16 mouse cellular contexts compared by ENCODE assay signal in the genomic region with DNA sequence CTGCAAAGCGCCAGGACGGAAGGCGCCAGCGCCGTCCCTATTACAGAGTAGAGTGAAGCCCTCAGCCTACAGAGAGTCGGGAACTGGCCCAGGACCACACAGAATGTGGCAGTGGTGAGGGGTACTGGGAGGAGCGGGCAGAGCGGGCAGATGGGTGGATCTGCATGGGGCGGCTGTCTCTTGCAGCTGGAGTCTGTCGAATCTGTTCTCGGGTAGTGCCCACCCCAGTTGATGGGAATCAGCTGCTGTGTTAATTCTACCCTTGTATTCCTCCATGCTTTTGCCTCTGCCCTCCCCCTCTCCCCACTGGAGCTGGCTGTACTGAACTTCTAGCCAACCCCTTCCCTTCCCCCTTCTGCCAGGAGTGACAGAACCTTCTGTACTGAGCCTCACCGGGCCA. TPM values are rescaled to one million over a fixed set of nuclear protein-coding genes. Genes with fewer than 3 reads are reported as not detected.
DNase-seq lines count a peak whose midpoint lies in the region; ATAC-seq and TF ChIP-seq lines count a peak whose summit lies in the region.
"Had no signal": no experiment of that assay in that cellular context is flagged by ENCODE, and none has a peak within 500 bp of the region (broad histone marks: within the 10 kb centered on the region; RNA-seq: fewer than 3 reads in every experiment).

No protein-coding gene starts in this region.

- no peak overlapping the region for H3K4me3 ChIP-seq in kidney, postnatal 0 days (replicated peaks; ENCODE audit: low read depth, low read length)
- no peak overlapping the region for H3K4me3 ChIP-seq in forebrain, embryonic 16.5 days (replicated peaks; ENCODE audit: low read length)
- H3K4me3 ChIP-seq in liver, embryonic 11.5 days (ENCODE audit: low read depth, low read length) = no peak overlapping the region
- H3K4me3 ChIP-seq: heart, embryonic 13.5 days; left cerebral cortex, adult 2 months; liver, embryonic 13.5 days; stomach, embryonic 15.5 days had no signal

- no peak for ATAC-seq in kidney, postnatal 0 days (replicated peaks; ENCODE audit: low FRiP score, low read depth)
- peak; percentile 61 for ATAC-seq in forebrain, embryonic 16.5 days
- ATAC-seq in liver, embryonic 11.5 days (replicated peaks; ENCODE audit: low FRiP score) = no peak
- ATAC-seq: lung, postnatal 0 days had no signal

- peaks cover 24% of the 10 kb centered on the region for H3K4me1 ChIP-seq in kidney, postnatal 0 days (replicated peaks; ENCODE audit: insufficient read depth, low read length)
- H3K4me1 ChIP-seq in forebrain, embryonic 16.5 days (replicated peaks; ENCODE audit: control insufficient read depth, insufficient read depth, low read length) = peaks cover 9% of the 10 kb centered on the region
- peaks cover 18% of the 10 kb centered on the region for H3K4me1 ChIP-seq in liver, embryonic 11.5 days (replicated peaks; ENCODE audit: control insufficient read depth, insufficient read depth, low read length)

- 58% methylated on average over 12 of the region's 12 CpGs for WGBS in kidney, postnatal 0 days
- WGBS in forebrain, embryonic 16.5 days = 53% methylated on average over 12 of the region's 12 CpGs
- WGBS in liver, embryonic 11.5 days = 70% methylated on average over 12 of the region's 12 CpGs

- no peaks in the 10 kb centered on the region for H3K36me3 ChIP-seq in kidney, postnatal 0 days (ENCODE audit: insufficient read depth, low read length)
- H3K36me3 ChIP-seq in forebrain, embryonic 16.5 days (ENCODE audit: control insufficient read depth, insufficient read depth) = no peaks in the 10 kb centered on the region
- H3K36me3 ChIP-seq in liver, embryonic 11.5 days (ENCODE audit: control insufficient read depth, insufficient read depth, low read length) = no peaks in the 10 kb centered on the region
- H3K36me3 ChIP-seq: heart, embryonic 13.5 days; liver, embryonic 13.5 days; stomach, embryonic 15.5 days had no signal

- H3K4me2 ChIP-seq in kidney, postnatal 0 days (ENCODE audit: low read length) = no peak overlapping the region
- no peak overlapping the region for H3K4me2 ChIP-seq in forebrain, embryonic 16.5 days (ENCODE audit: low read length)
- no peak overlapping the region for H3K4me2 ChIP-seq in liver, embryonic 11.5 days
- H3K4me2 ChIP-seq: heart, embryonic 13.5 days; liver, embryonic 13.5 days; stomach, embryonic 15.5 days had no signal

- H3K27ac ChIP-seq in kidney, postnatal 0 days = no peak overlapping the region
- no peak overlapping the region for H3K27ac ChIP-seq in forebrain, embryonic 16.5 days (ENCODE audit: low read length)
- no peak overlapping the region for H3K27ac ChIP-seq in liver, embryonic 11.5 days (ENCODE audit: low read depth, low read length)
- H3K27ac ChIP-seq: heart, embryonic 13.5 days; left cerebral cortex, adult 2 months; liver, embryonic 13.5 days; stomach, embryonic 15.5 days had no signal

- DNase-seq in kidney, postnatal 0 days (ENCODE audit: low spot score) = peak; percentile 53
- DNase-seq in kidney, postnatal 25 days = no peak
- peak; percentile 33 to 43 for DNase-seq in right cerebral cortex, postnatal 10 days (ENCODE audit: low spot score in 2 of 2)
- no peak for DNase-seq in right cerebral cortex, postnatal 36 days (ENCODE audit: low spot score in 2 of 2)
- no peak for DNase-seq in frontal cortex, postnatal 25 days (ENCODE audit: low spot score in 2 of 2)
- no peak for DNase-seq in liver, embryonic 11.5 days (ENCODE audit: low spot score)
- DNase-seq: adrenal gland, adult 2 months; cerebellum, adult 2 months; gastrocnemius, postnatal 36 days; kidney, adult 2 months; liver, embryonic 13.5 days had no signal

- TF ChIP-seq CTCF in kidney, postnatal 0 days (IDR thresholded peaks at IDR 0.05; ENCODE audit: low read depth) = no peak

- H3K27me3 ChIP-seq in kidney, postnatal 0 days (ENCODE audit: insufficient read depth, low read length) = no peaks in the 10 kb centered on the region
- H3K27me3 ChIP-seq in forebrain, embryonic 16.5 days (replicated peaks; ENCODE audit: control insufficient read depth, insufficient read depth, low read length) = peaks cover 5% of the 10 kb centered on the region; the same call in 1 of the 2 replicates
- peaks cover 22% of the 10 kb centered on the region for H3K27me3 ChIP-seq in liver, embryonic 11.5 days (replicated peaks; ENCODE audit: control insufficient read depth, insufficient read depth, low read length)

- no peak overlapping the region for H3K9ac ChIP-seq in kidney, postnatal 0 days (ENCODE audit: low read depth, low read length)
- H3K9ac ChIP-seq in forebrain, embryonic 16.5 days (replicated peaks; ENCODE audit: low read depth, low read length) = no peak overlapping the region
- no peak overlapping the region for H3K9ac ChIP-seq in liver, embryonic 11.5 days (ENCODE audit: low read depth, low read length)
- H3K9ac ChIP-seq: heart, embryonic 13.5 days; liver, embryonic 13.5 days; stomach, embryonic 15.5 days had no signal

- H3K9me3 ChIP-seq in kidney, postnatal 0 days (replicated peaks; ENCODE audit: low read length) = no peaks in the 10 kb centered on the region
- H3K9me3 ChIP-seq in forebrain, embryonic 16.5 days (ENCODE audit: control insufficient read depth, low read length) = no peaks in the 10 kb centered on the region
- no peaks in the 10 kb centered on the region for H3K9me3 ChIP-seq in liver, embryonic 11.5 days (ENCODE audit: control insufficient read depth, low read length)
- H3K9me3 ChIP-seq: heart, embryonic 13.5 days; liver, embryonic 13.5 days; stomach, embryonic 15.5 days had no signal

RNA-seq across cellular contexts. Expression of a gene that starts 5.4 kb away (rescaled TPM):
- 28.8 and 33.4 TPM in 2 replicates for polyA plus RNA-seq in kidney, postnatal 0 days (2015; fragmentation: Nextera tagmentation; extraction: Ambion mirVana)
- polyA plus RNA-seq in forebrain, embryonic 16.5 days (2015; fragmentation: Nextera tagmentation; extraction: Ambion mirVana) = 23.3 and 25.6 TPM in 2 replicates
- polyA plus RNA-seq in liver, embryonic 11.5 days (2014; fragmentation: Nextera tagmentation; extraction: Ambion mirVana) = 10.6 and 11.0 TPM in 2 replicates

RNA-seq across cellular contexts. Expression of a gene that starts 36.8 kb away (rescaled TPM):
- polyA plus RNA-seq in kidney, postnatal 0 days (2015; fragmentation: Nextera tagmentation; extraction: Ambion mirVana) = not detected in 2 replicates
- not detected in 2 replicates for polyA plus RNA-seq in forebrain, embryonic 16.5 days (2015; fragmentation: Nextera tagmentation; extraction: Ambion mirVana)
- 1.8 and 2.6 TPM in 2 replicates for polyA plus RNA-seq in liver, embryonic 11.5 days (2014; fragmentation: Nextera tagmentation; extraction: Ambion mirVana)
- polyA plus RNA-seq: adrenal gland, adult 2 months; heart, embryonic 13.5 days; kidney, adult 2 months; lung, postnatal 0 days had no signal

RNA-seq across cellular contexts. Expression of a gene that starts 47.1 kb away (rescaled TPM):
- 21.7 and 25.3 TPM in 2 replicates for polyA plus RNA-seq in kidney, postnatal 0 days (2015; fragmentation: Nextera tagmentation; extraction: Ambion mirVana)
- 68.7 and 68.9 TPM in 2 replicates for polyA plus RNA-seq in forebrain, embryonic 16.5 days (2015; fragmentation: Nextera tagmentation; extraction: Ambion mirVana)
- polyA plus RNA-seq in liver, embryonic 11.5 days (2014; fragmentation: Nextera tagmentation; extraction: Ambion mirVana) = 24.3 and 26.5 TPM in 2 replicates

Comparison
In these comparisons a context has a peak if more than half of its experiments do, and no peak if none do; other contexts are left out.
1. DNase-seq: peak in kidney, postnatal 0 days (single experiment) and right cerebral cortex, postnatal 10 days (2 of 2); none in kidney, postnatal 25 days (0 of 2), right cerebral cortex, postnatal 36 days (0 of 2), frontal cortex, postnatal 25 days (0 of 2) and liver, embryonic 11.5 days (single experiment).